ENCODE assay signal across 8 mouse cellular contexts in the genomic region with DNA sequence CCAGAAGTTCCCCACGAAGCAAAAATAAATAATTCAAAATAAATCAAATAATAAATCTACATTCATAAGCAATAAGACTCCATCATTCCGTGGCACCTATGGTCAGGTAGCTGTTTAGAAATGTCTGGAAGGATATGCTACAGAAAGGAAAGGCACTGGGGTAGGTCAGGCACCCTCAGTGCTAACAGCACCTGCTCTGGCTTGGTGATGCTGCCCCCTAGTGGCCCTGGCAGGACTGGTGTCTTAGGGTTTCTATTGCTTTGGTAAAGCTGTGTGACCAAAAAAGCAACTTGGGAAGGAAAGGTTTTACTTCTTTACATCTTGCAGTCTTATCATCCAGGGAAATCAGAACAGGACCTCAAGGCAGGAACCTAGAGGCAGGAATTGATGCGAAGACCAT. TPM values are rescaled to one million over a fixed set of nuclear protein-coding genes. Genes with fewer than 3 reads are reported as not detected.
DNase-seq lines count a peak whose midpoint lies in the region; ATAC-seq and TF ChIP-seq lines count a peak whose summit lies in the region.

No protein-coding gene starts in this region.

- no peak overlapping the region for H3K9ac ChIP-seq in intestine, embryonic 14.5 days (ENCODE audit: low read length)
- H3K9ac ChIP-seq in midbrain, embryonic 13.5 days (replicated peaks) = no peak overlapping the region

- WGBS in intestine, embryonic 14.5 days = 15% methylated on average over 3 of the region's 3 CpGs
- 38% methylated on average over 3 of the region's 3 CpGs for WGBS in midbrain, embryonic 13.5 days
- 22% methylated on average over 3 of the region's 3 CpGs for WGBS in spleen, adult 2 months

- ATAC-seq in cerebellum, adult (ENCODE audit: insufficient number of reproducible peaks, low FRiP score, low TSS enrichment) = no peak
- peak; percentile 88; the same call in 1 of the 2 replicates for ATAC-seq in intestine, embryonic 14.5 days (replicated peaks; ENCODE audit: low FRiP score, low TSS enrichment, low read depth)
- peak; percentile 82 for ATAC-seq in midbrain, embryonic 13.5 days

- peak; percentile 77 for DNase-seq in cerebellum, adult 11 months
- DNase-seq in cerebellum, postnatal 36 days = peak; percentile 92
- peak; percentile 93 for DNase-seq in gastrocnemius, postnatal 10 days
- DNase-seq in intestine, embryonic 14.5 days (ENCODE audit: low spot score) = peak; percentile 93
- peak; percentile 54 to 86 for DNase-seq in left cerebral cortex, postnatal 10 days (ENCODE audit: extremely low spot score in 1 of 2, low spot score in 2 of 2)
- peak; percentile 60 to 89 for DNase-seq in spleen, adult 2 months (ENCODE audit: low read depth in 1 of 2, low spot score in 2 of 2)

- no peaks in the 10 kb centered on the region for H3K4me1 ChIP-seq in intestine, embryonic 14.5 days (replicated peaks; ENCODE audit: control insufficient read depth, insufficient read depth, low read length)
- no peaks in the 10 kb centered on the region for H3K4me1 ChIP-seq in midbrain, embryonic 13.5 days (replicated peaks)
- no peaks in the 10 kb centered on the region; the same call in 1 of the 2 replicates for H3K4me1 ChIP-seq in spleen, adult 2 months (ENCODE audit: control insufficient read depth, insufficient read depth, insufficient read length)

- no peaks in the 10 kb centered on the region for H3K36me3 ChIP-seq in intestine, embryonic 14.5 days (ENCODE audit: control insufficient read depth, insufficient read depth, low read length)
- H3K36me3 ChIP-seq in midbrain, embryonic 13.5 days = no peaks in the 10 kb centered on the region
- H3K36me3 ChIP-seq in spleen, adult 2 months (ENCODE audit: control insufficient read depth, insufficient read depth, low read length) = no peaks in the 10 kb centered on the region

- TF ChIP-seq POLR2A in spleen, adult 2 months (IDR thresholded peaks at IDR 0.05; ENCODE audit: low read depth, low read length) = no peak

- intact Hi-C loops in left cerebral cortex, postnatal 10 days (cut with DNase I) = loop anchor here (5.0 to 10.0 kb wide), 2 partner anchors 49 to 97 kb away; no protein-coding TSS in a partner anchor

- H3K9me3 ChIP-seq in intestine, embryonic 14.5 days (ENCODE audit: control insufficient read depth, low read length) = no peaks in the 10 kb centered on the region
- H3K9me3 ChIP-seq in midbrain, embryonic 13.5 days = no peaks in the 10 kb centered on the region

- no peak overlapping the region for H3K27ac ChIP-seq in intestine, embryonic 14.5 days (ENCODE audit: low read depth)
- no peak overlapping the region for H3K27ac ChIP-seq in midbrain, embryonic 13.5 days
- no peak overlapping the region for H3K27ac ChIP-seq in spleen, adult 2 months (ENCODE audit: insufficient read depth, low read length)

- no peaks in the 10 kb centered on the region for H3K27me3 ChIP-seq in intestine, embryonic 14.5 days (replicated peaks; ENCODE audit: control insufficient read depth, insufficient read depth, low read length)
- H3K27me3 ChIP-seq in midbrain, embryonic 13.5 days = no peaks in the 10 kb centered on the region
- no peaks in the 10 kb centered on the region for H3K27me3 ChIP-seq in spleen, adult 2 months (ENCODE audit: control insufficient read depth, insufficient read depth, low read length)

- no peak overlapping the region for H3K4me3 ChIP-seq in intestine, embryonic 14.5 days (ENCODE audit: low read depth, low read length)
- H3K4me3 ChIP-seq in midbrain, embryonic 13.5 days (replicated peaks) = no peak overlapping the region
- no peak overlapping the region for H3K4me3 ChIP-seq in spleen, adult 2 months (ENCODE audit: extremely low read depth, insufficient read depth, insufficient read length)

- no peak overlapping the region for H3K4me2 ChIP-seq in intestine, embryonic 14.5 days (ENCODE audit: low read length)
- no peak overlapping the region for H3K4me2 ChIP-seq in midbrain, embryonic 13.5 days (replicated peaks)

- peak; percentile 97; the same call in 1 of the 2 replicates for TF ChIP-seq CTCF in spleen, adult 2 months (IDR thresholded peaks at IDR 0.05; ENCODE audit: extremely low read depth, insufficient read depth, insufficient read length, insufficient replicate concordance)

RNA-seq across cellular contexts. Expression of a gene that starts 14.6 kb away (rescaled TPM):
- 10 to 100 TPM in 1 of 2 experiments, 1 to 10 TPM in 1; 9.4 to 12.0 TPM for total RNA-seq in gastrocnemius, postnatal 10 days (2021)
- polyA plus RNA-seq in intestine, embryonic 14.5 days (2014; fragmentation: Nextera tagmentation; extraction: Ambion mirVana) = 116 and 126 TPM in 2 replicates
- total RNA-seq in left cerebral cortex, postnatal 10 days (2021) = 10 to 100 TPM; 11.5 TPM
- 82.7 and 85.0 TPM in 2 replicates for polyA plus RNA-seq in midbrain, embryonic 13.5 days (2015; fragmentation: Nextera tagmentation; extraction: Ambion mirVana)
- 30.4 and 34.0 TPM in 2 replicates for polyA plus RNA-seq in spleen, adult 2 months (2012; rRNA removed)

RNA-seq across cellular contexts. Expression of a gene that starts 24.2 kb away (rescaled TPM):
- under 1 TPM in 1 of 2 experiments, not detected in 1; 0.09 TPM for total RNA-seq in gastrocnemius, postnatal 10 days (2021)
- 0.42 and 0.50 TPM in 2 replicates for polyA plus RNA-seq in intestine, embryonic 14.5 days (2014; fragmentation: Nextera tagmentation; extraction: Ambion mirVana)
- total RNA-seq in left cerebral cortex, postnatal 10 days (2021) = not detected
- polyA plus RNA-seq in midbrain, embryonic 13.5 days (2015; fragmentation: Nextera tagmentation; extraction: Ambion mirVana) = not detected in 2 replicates
- polyA plus RNA-seq in spleen, adult 2 months (2012; rRNA removed) = 77.9 and 81.1 TPM in 2 replicates

RNA-seq across cellular contexts. Expression of a gene that starts 35.1 kb away (rescaled TPM):
- total RNA-seq in gastrocnemius, postnatal 10 days (2021) = 1 to 10 TPM in 1 of 2 experiments, under 1 TPM in 1; 0.75 to 1.7 TPM
- 4.3 and 7.0 TPM in 2 replicates for polyA plus RNA-seq in intestine, embryonic 14.5 days (2014; fragmentation: Nextera tagmentation; extraction: Ambion mirVana)
- total RNA-seq in left cerebral cortex, postnatal 10 days (2021) = 10 to 100 TPM; 14.6 to 16.5 TPM
- 19.4 and 22.7 TPM in 2 replicates for polyA plus RNA-seq in midbrain, embryonic 13.5 days (2015; fragmentation: Nextera tagmentation; extraction: Ambion mirVana)
- polyA plus RNA-seq in spleen, adult 2 months (2012; rRNA removed) = 0.83 and 1.1 TPM in 2 replicates

RNA-seq across cellular contexts. Expression of a gene that starts 41.3 kb away (rescaled TPM):
- 10 to 100 TPM; 12.2 to 18.6 TPM for total RNA-seq in gastrocnemius, postnatal 10 days (2021)
- polyA plus RNA-seq in intestine, embryonic 14.5 days (2014; fragmentation: Nextera tagmentation; extraction: Ambion mirVana) = 2.9 and 3.1 TPM in 2 replicates
- 10 to 100 TPM; 13.8 to 14.5 TPM for total RNA-seq in left cerebral cortex, postnatal 10 days (2021)
- 0.31 and 0.37 TPM in 2 replicates for polyA plus RNA-seq in midbrain, embryonic 13.5 days (2015; fragmentation: Nextera tagmentation; extraction: Ambion mirVana)
- polyA plus RNA-seq in spleen, adult 2 months (2012; rRNA removed) = 0.46 and 0.83 TPM in 2 replicates

Comparison
In these comparisons a context has a peak if more than half of its experiments do, and no peak if none do; other contexts are left out.
1. RNA of a gene that starts 24.2 kb away (polyA plus RNA-seq): 77.9 to 81.1 TPM in spleen, adult 2 months; 0.42 to 0.50 TPM in intestine, embryonic 14.5 days and not detected in midbrain, embryonic 13.5 days; every median in the first group is over 10 times any median in the second.
2. Peak in every context shown above with its lines, with median percentiles within 50 percentile points of each other: DNase-seq.